Mouse (Mus musculus): ENCODE data around the gene Olfr346. TPM values are rescaled to one million over a fixed set of nuclear protein-coding genes. Genes with fewer than 3 reads are reported as not detected.

Olfr346 gene
- total RNA-seq (2021): not detected
- long read RNA-seq, experiment 1: 0 reads
- long read RNA-seq, experiment 2: 0 reads

- intact Hi-C loops (cut with DNase I; ENCODE audit: low total_unique reads): no loop called here
- no peak for DNase-seq
Measured at GRCm38 (mm10) chr2:36685488-36685887, at the start of gene Olfr346. TSS of gene Olfr346 (plus strand) at chr2:36685788.

- DNase-seq: no peak
- intact Hi-C loops (cut with DNase I; ENCODE audit: low total_unique reads): no loop called here
Measured at GRCm38 (mm10) chr2:36639741-36640140, 45.8 kb upstream of the Olfr346 start, which contains the start of gene Olfr345. TSS of gene Olfr345 (plus strand) at chr2:36640041.

GRCm38 (mm10) chr2:36731602-36732001 is 46.0 kb downstream of the Olfr346 start, which contains the start of gene Olfr347:
TSS of gene Olfr347 (plus strand) at chr2:36731902.
- no peak for DNase-seq
- intact Hi-C loops (cut with DNase I; ENCODE audit: low total_unique reads): no loop called here

GRCm38 (mm10) chr2:36736226-36736625 is 50.6 kb downstream of the Olfr346 start:
- intact Hi-C loops (cut with DNase I; ENCODE audit: low total_unique reads): no loop called here

More at GRCm38 (mm10) chr2:36736226-36736625, 50.6 kb downstream of the Olfr346 start:
- no peak for DNase-seq

Other genes with a start within 250 kb of the Olfr346 start
- gene Olfr340, start 233.2 kb upstream of the Olfr346 start, total RNA-seq (2021): not detected
- gene Olfr341, start 203.3 kb upstream of the Olfr346 start, total RNA-seq (2021): not detected
- not detected for gene Olfr342, start 160.8 kb upstream of the Olfr346 start, total RNA-seq (2021)
- not detected for gene Olfr344, start 119.1 kb upstream of the Olfr346 start, total RNA-seq (2021)
- gene Olfr345, start 45.7 kb upstream of the Olfr346 start, total RNA-seq (2021): not detected
- not detected for gene Olfr347, start 46.1 kb downstream of the Olfr346 start, total RNA-seq (2021)
- not detected for gene Olfr348, start 98.5 kb downstream of the Olfr346 start, total RNA-seq (2021)
- gene Olfr50, start 104.8 kb downstream of the Olfr346 start, total RNA-seq (2021): not detected
- not detected for gene Olfr3, start 131.2 kb downstream of the Olfr346 start, total RNA-seq (2021)
- gene Olfr350, start 160.5 kb downstream of the Olfr346 start, total RNA-seq (2021): not detected
- gene Olfr351, start 176.9 kb downstream of the Olfr346 start, total RNA-seq (2021): not detected
- gene Olfr352, start 182.7 kb downstream of the Olfr346 start, total RNA-seq (2021): not detected
- not detected for gene Olfr353, start 207.1 kb downstream of the Olfr346 start, total RNA-seq (2021)
- not detected for gene Olfr354, start 219.9 kb downstream of the Olfr346 start, total RNA-seq (2021)
- not detected for gene Olfr355, start 243.1 kb downstream of the Olfr346 start, total RNA-seq (2021)

Measured in gastrocnemius, postnatal 14 days (tissue).